Mouse (Mus musculus) liver, postnatal 0 days (tissue): ENCODE data around the gene BC024978.

Experiments
- CTCF ChIP-seq: sonication (generic); IDR thresholded peaks from 2 replicates; pipeline ENCODE4 v1.5.1; 2016; ENCODE audit warnings: antibody characterized with exemption, low read depth
- EP300 ChIP-seq: IDR thresholded peaks from 2 replicates; pipeline ENCODE4 v1.6.1; 2016; ENCODE audit warnings: antibody characterized with exemption, low read depth, mild to moderate bottlenecking

GRCm38 (mm10) chr7:27170981-27171380 is 24.6 kb upstream of the BC024978 start:
- TF ChIP-seq CTCF (no peak), EP300 (no peak)
